Mouse (Mus musculus) left cerebral cortex, adult 11 months (tissue): Measurements from ENCODE around the gene D1Pas1.

Experiments
- DNase-seq: peaks from one replicate; pipeline ENCODE4 v3.0.0; 2022; ENCODE audit warnings: low spot score

The D1Pas1 gene

GRCm38 (mm10) chr1:186967201-186967812 is at the start of gene D1Pas1:
TSS of gene D1Pas1 (plus strand) at chr1:186967416.
- DNase-seq, result no peak

GRCm38 (mm10) chr1:186922489-186923370 is 44.5 kb upstream of the D1Pas1 start:
- DNase-seq, result no peak

GRCm38 (mm10) chr1:186924027-186924426 is 43.2 kb upstream of the D1Pas1 start:
- DNase-seq, result no peak

GRCm38 (mm10) chr1:186925411-186925810 is 41.8 kb upstream of the D1Pas1 start:
- no peak for DNase-seq

GRCm38 (mm10) chr1:186926316-186926949 is 40.8 kb upstream of the D1Pas1 start:
- DNase-seq, result no peak

- no peak for DNase-seq
Observed at GRCm38 (mm10) chr1:186926950-186927316, 40.3 kb upstream of the D1Pas1 start.

GRCm38 (mm10) chr1:186927494-186927893 is 39.7 kb upstream of the D1Pas1 start:
- DNase-seq, result no peak

- DNase-seq, result no peak
Observed at GRCm38 (mm10) chr1:186930160-186930887, 36.9 kb upstream of the D1Pas1 start.

- DNase-seq, result no peak
Observed at GRCm38 (mm10) chr1:186930888-186931233, 36.4 kb upstream of the D1Pas1 start.

GRCm38 (mm10) chr1:186934205-186934604 is 33.0 kb upstream of the D1Pas1 start:
- no peak for DNase-seq

- DNase-seq, result no peak
Observed at GRCm38 (mm10) chr1:186952381-186952780, 14.8 kb upstream of the D1Pas1 start.

- DNase-seq, result no peak
Observed at GRCm38 (mm10) chr1:186954591-186954990, 12.6 kb upstream of the D1Pas1 start.

- no peak for DNase-seq
Observed at GRCm38 (mm10) chr1:186959380-186959779, 7.8 kb upstream of the D1Pas1 start.

GRCm38 (mm10) chr1:186964143-186964875 is 2.9 kb upstream of the D1Pas1 start:
- no peak for DNase-seq

GRCm38 (mm10) chr1:186967926-186968325 is 710 bp downstream of the D1Pas1 start:
- no peak for DNase-seq

GRCm38 (mm10) chr1:186976937-186977540 is 9.8 kb downstream of the D1Pas1 start:
- DNase-seq, result no peak

GRCm38 (mm10) chr1:186977801-186978200 is 10.6 kb downstream of the D1Pas1 start:
- DNase-seq, result no peak

GRCm38 (mm10) chr1:186979465-186979864 is 12.2 kb downstream of the D1Pas1 start:
- DNase-seq, result no peak

- DNase-seq, result no peak
Observed at GRCm38 (mm10) chr1:186980503-186980902, 13.3 kb downstream of the D1Pas1 start.

- no peak for DNase-seq
Observed at GRCm38 (mm10) chr1:186985131-186985530, 17.9 kb downstream of the D1Pas1 start.

GRCm38 (mm10) chr1:186986086-186986485 is 18.9 kb downstream of the D1Pas1 start:
- no peak for DNase-seq
